ENCODE assay signal across 1 mouse cellular context in the genomic region with DNA sequence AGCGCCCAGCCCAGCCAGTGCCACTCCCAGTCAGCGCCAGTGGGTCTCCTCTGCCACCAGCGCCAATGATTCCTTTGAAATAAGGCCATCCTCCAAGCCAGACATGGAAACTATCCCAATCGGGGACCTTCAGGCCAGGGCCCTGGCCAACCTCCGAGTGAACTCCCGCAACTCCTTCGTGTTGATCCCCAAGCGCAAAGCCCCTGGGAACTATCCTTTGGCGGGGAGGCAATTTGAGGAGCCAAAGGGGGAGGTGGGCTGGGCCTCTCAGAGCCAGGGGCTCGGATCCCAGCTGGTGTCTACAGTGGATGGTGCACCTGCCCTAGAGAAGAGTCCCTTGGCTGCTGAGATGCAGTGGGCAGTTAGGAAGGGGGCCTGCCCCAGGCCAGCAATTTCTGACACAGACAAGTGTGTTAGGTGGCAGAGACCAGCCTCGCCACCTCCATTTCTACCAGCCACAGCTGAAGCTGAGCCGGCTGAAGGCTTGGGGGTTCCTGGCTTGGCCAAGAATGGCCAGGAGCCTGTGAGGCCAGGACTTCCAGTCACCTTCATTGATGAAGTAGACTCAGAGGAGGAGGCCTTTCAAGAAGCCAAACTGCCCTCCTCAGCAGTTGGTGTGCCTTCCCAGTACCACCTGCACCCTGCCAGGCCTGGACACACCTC.
TF ChIP-seq lines count a peak whose summit lies in the region.

No protein-coding gene starts in this region.

TF ChIP-seq in ES-E14, 5 proteins besides CTCF, POLR2A, EP300 and RAD21:
- TF ChIP-seq CHD2 (IDR thresholded peaks at IDR 0.05; ENCODE audit: low read depth, low read length) (no peak), ZC3H11A (IDR thresholded peaks at IDR 0.05; ENCODE audit: borderline replicate concordance, low read depth, low read length) (no peak), MAFK (IDR thresholded peaks at IDR 0.05; ENCODE audit: insufficient read depth, low read depth, low read length) (no peak), HCFC1 (IDR thresholded peaks at IDR 0.05; ENCODE audit: borderline replicate concordance, insufficient read depth, low read length) (no peak), ZNF384 (IDR thresholded peaks at IDR 0.05; ENCODE audit: low read depth, low read length) (no peak)
